In genomic region chr4:129189542-129190519, GRCm38 (mm10) we compare ENCODE assay signal across 8 mouse cellular contexts. TPM values are rescaled to one million over a fixed set of nuclear protein-coding genes. Genes with fewer than 3 reads are reported as not detected.
DNase-seq lines count a peak whose midpoint lies in the region; ATAC-seq and TF ChIP-seq lines count a peak whose summit lies in the region.

TSS of gene S100pbp (minus strand) at chr4:129189727.
TSS of gene Yars (plus strand) at chr4:129189760.

- peaks cover 27% of the 10 kb centered on the region for H3K4me1 ChIP-seq in embryonic facial prominence, embryonic 13.5 days
- peaks cover 8% of the 10 kb centered on the region; the same call in 1 of the 2 replicates for H3K4me1 ChIP-seq in kidney, adult 2 months (ENCODE audit: control insufficient read depth, insufficient read depth, low read length)
- H3K4me1 ChIP-seq in limb, embryonic 12.5 days (replicated peaks) = peaks cover 19% of the 10 kb centered on the region
- peaks cover 26% of the 10 kb centered on the region for H3K4me1 ChIP-seq in midbrain, embryonic 15.5 days
- H3K4me1 ChIP-seq in spleen, adult 2 months (ENCODE audit: control insufficient read depth, insufficient read depth, insufficient read length) = no peaks in the 10 kb centered on the region

- no peak for TF ChIP-seq CTCF in kidney, adult 2 months (conservative IDR thresholded peaks at IDR 0.05; ENCODE audit: insufficient read depth, insufficient read length, low read depth, low read length)
- no peak for TF ChIP-seq CTCF in spleen, adult 2 months (IDR thresholded peaks at IDR 0.05; ENCODE audit: extremely low read depth, insufficient read depth, insufficient read length, insufficient replicate concordance)

- no peaks in the 10 kb centered on the region for H3K9me3 ChIP-seq in embryonic facial prominence, embryonic 13.5 days
- no peaks in the 10 kb centered on the region for H3K9me3 ChIP-seq in limb, embryonic 12.5 days
- H3K9me3 ChIP-seq in midbrain, embryonic 15.5 days = no peaks in the 10 kb centered on the region

- peak; percentile 96 for DNase-seq in 3134 (ENCODE audit: extremely low read depth, insufficient read length, low spot score)
- DNase-seq in adrenal gland, postnatal 36 days = peak; percentile 97 to 99
- peak; percentile 97 to 98 for DNase-seq in heart, adult 18-20 months
- peak; percentile 99 for DNase-seq in kidney, adult 2 months
- peak; percentile 97 for DNase-seq in spleen, adult 2 months (ENCODE audit: low read depth in 1 of 2, low spot score in 2 of 2)

- H3K4me2 ChIP-seq in embryonic facial prominence, embryonic 13.5 days = peak within 1 kb of the TSS; percentile 86
- peak within 1 kb of the TSS; percentile 86 for H3K4me2 ChIP-seq in limb, embryonic 12.5 days
- H3K4me2 ChIP-seq in midbrain, embryonic 15.5 days = peak within 1 kb of the TSS; percentile 76

- peak within 1 kb of the TSS; percentile 94 for H3K27ac ChIP-seq in embryonic facial prominence, embryonic 13.5 days
- H3K27ac ChIP-seq in kidney, adult 2 months (ENCODE audit: insufficient read depth, low read depth, low read length) = peak within 1 kb of the TSS; percentile 79
- H3K27ac ChIP-seq in limb, embryonic 12.5 days = peak within 1 kb of the TSS; percentile 97
- H3K27ac ChIP-seq in midbrain, embryonic 15.5 days = peak within 1 kb of the TSS; percentile 90
- H3K27ac ChIP-seq in spleen, adult 2 months (ENCODE audit: insufficient read depth, low read length) = peak within 1 kb of the TSS; percentile 63

- peaks cover 11% of the 10 kb centered on the region for H3K36me3 ChIP-seq in embryonic facial prominence, embryonic 13.5 days
- no peaks in the 10 kb centered on the region for H3K36me3 ChIP-seq in kidney, adult 2 months (ENCODE audit: control insufficient read depth, insufficient read depth, low read length)
- H3K36me3 ChIP-seq in limb, embryonic 12.5 days = peaks cover 18% of the 10 kb centered on the region
- H3K36me3 ChIP-seq in midbrain, embryonic 15.5 days (replicated peaks) = no peaks in the 10 kb centered on the region
- no peaks in the 10 kb centered on the region for H3K36me3 ChIP-seq in spleen, adult 2 months (ENCODE audit: control insufficient read depth, insufficient read depth, low read length)

- no peaks in the 10 kb centered on the region for H3K27me3 ChIP-seq in embryonic facial prominence, embryonic 13.5 days
- no peaks in the 10 kb centered on the region for H3K27me3 ChIP-seq in kidney, adult 2 months (replicated peaks; ENCODE audit: control insufficient read depth, insufficient read depth, low read length)
- no peaks in the 10 kb centered on the region for H3K27me3 ChIP-seq in limb, embryonic 12.5 days
- H3K27me3 ChIP-seq in midbrain, embryonic 15.5 days (replicated peaks) = no peaks in the 10 kb centered on the region
- H3K27me3 ChIP-seq in spleen, adult 2 months (ENCODE audit: control insufficient read depth, insufficient read depth, low read length) = no peaks in the 10 kb centered on the region

- peak; percentile 84 for ATAC-seq in embryonic facial prominence, embryonic 13.5 days (ENCODE audit: insufficient number of reproducible peaks, insufficient read depth, low FRiP score, low TSS enrichment, low read depth)
- peak; percentile 91 for ATAC-seq in limb, embryonic 12.5 days (ENCODE audit: insufficient number of reproducible peaks, insufficient read depth, low FRiP score, low TSS enrichment, low read depth)
- peak; percentile 90 for ATAC-seq in midbrain, embryonic 15.5 days (replicated peaks)

- H3K9ac ChIP-seq in embryonic facial prominence, embryonic 13.5 days = peak within 1 kb of the TSS; percentile 86
- H3K9ac ChIP-seq in limb, embryonic 12.5 days (replicated peaks) = peak within 1 kb of the TSS; percentile 91
- peak within 1 kb of the TSS; percentile 89 for H3K9ac ChIP-seq in midbrain, embryonic 15.5 days

- WGBS in embryonic facial prominence, embryonic 13.5 days = under 1% methylated on average over 57 of the region's 58 CpGs
- WGBS in kidney, adult 2 months = under 1% methylated on average over 57 of the region's 58 CpGs
- under 1% methylated on average over 58 of the region's 58 CpGs for WGBS in limb, embryonic 12.5 days
- WGBS in midbrain, embryonic 15.5 days = under 1% methylated on average over 54 of the region's 58 CpGs
- under 1% methylated on average over 58 of the region's 58 CpGs for WGBS in spleen, adult 2 months

- H3K4me3 ChIP-seq in embryonic facial prominence, embryonic 13.5 days = peak within 1 kb of the TSS; percentile 65
- H3K4me3 ChIP-seq in kidney, adult 2 months (ENCODE audit: insufficient read depth, low read depth, low read length) = peak within 1 kb of the TSS; percentile 89
- H3K4me3 ChIP-seq in limb, embryonic 12.5 days (replicated peaks) = peak within 1 kb of the TSS; percentile 96
- peak within 1 kb of the TSS; percentile 92 for H3K4me3 ChIP-seq in midbrain, embryonic 15.5 days
- peak within 1 kb of the TSS; percentile 90 for H3K4me3 ChIP-seq in spleen, adult 2 months (ENCODE audit: extremely low read depth, insufficient read depth, insufficient read length)

- peak; percentile 30 for TF ChIP-seq POLR2A in kidney, adult 2 months (IDR thresholded peaks at IDR 0.05; ENCODE audit: low read depth, low read length)
- TF ChIP-seq POLR2A in spleen, adult 2 months (IDR thresholded peaks at IDR 0.05; ENCODE audit: low read depth, low read length) = peak; percentile 24

RNA-seq across cellular contexts. Expression of gene S100pbp, which starts in this region (rescaled TPM):
- total RNA-seq in adrenal gland, postnatal 36 days (2021) = 10 to 100 TPM; 23.1 to 23.6 TPM
- polyA plus RNA-seq in embryonic facial prominence, embryonic 13.5 days (2015; fragmentation: Nextera tagmentation; extraction: Ambion mirVana) = 25.4 and 25.5 TPM in 2 replicates
- 1 to 10 TPM; 8.4 to 9.2 TPM for total RNA-seq in heart, adult 18-20 months (2021)
- 12.6 and 13.6 TPM in 2 replicates for polyA plus RNA-seq in kidney, adult 2 months (2012; rRNA removed)
- polyA plus RNA-seq in limb, embryonic 12.5 days (2016; fragmentation: Nextera tagmentation; extraction: Ambion mirVana) = 31.2 and 32.7 TPM in 2 replicates
- polyA plus RNA-seq in midbrain, embryonic 15.5 days (2015; fragmentation: Nextera tagmentation; extraction: Ambion mirVana) = 21.8 and 24.4 TPM in 2 replicates
- 14.7 and 16.3 TPM in 2 replicates for polyA plus RNA-seq in spleen, adult 2 months (2012; rRNA removed)

RNA-seq across cellular contexts. Expression of gene Yars, which starts in this region (rescaled TPM):
- 100 to 1,000 TPM in 1 of 2 experiments, 10 to 100 TPM in 1; 95.2 to 102 TPM for total RNA-seq in adrenal gland, postnatal 36 days (2021)
- polyA plus RNA-seq in embryonic facial prominence, embryonic 13.5 days (2015; fragmentation: Nextera tagmentation; extraction: Ambion mirVana) = 80.0 and 84.5 TPM in 2 replicates
- total RNA-seq in heart, adult 18-20 months (2021) = 10 to 100 TPM; 25.6 to 33.4 TPM
- 16.3 and 17.4 TPM in 2 replicates for polyA plus RNA-seq in kidney, adult 2 months (2012; rRNA removed)
- polyA plus RNA-seq in limb, embryonic 12.5 days (2016; fragmentation: Nextera tagmentation; extraction: Ambion mirVana) = 78.7 and 80.2 TPM in 2 replicates
- polyA plus RNA-seq in midbrain, embryonic 15.5 days (2015; fragmentation: Nextera tagmentation; extraction: Ambion mirVana) = 114 and 116 TPM in 2 replicates
- polyA plus RNA-seq in spleen, adult 2 months (2012; rRNA removed) = 8.6 and 10.9 TPM in 2 replicates

Comparison
In these comparisons a context has a peak if more than half of its experiments do, and no peak if none do; other contexts are left out.
1. Peak in every context shown above with its lines: DNase-seq, ATAC-seq, H3K4me3 ChIP-seq and H3K27ac ChIP-seq.